Mouse (Mus musculus) MEL-GATA-1-ER (cell line): ENCODE measurements around the gene Miga2.

Experiments used
- DNase-seq: peaks from one replicate; pipeline ENCODE4 v3.0.0-alpha.2; 2012; ENCODE audit warnings: low read depth; ENCODE audit errors: extremely low read depth

The Miga2 gene

DNA sequence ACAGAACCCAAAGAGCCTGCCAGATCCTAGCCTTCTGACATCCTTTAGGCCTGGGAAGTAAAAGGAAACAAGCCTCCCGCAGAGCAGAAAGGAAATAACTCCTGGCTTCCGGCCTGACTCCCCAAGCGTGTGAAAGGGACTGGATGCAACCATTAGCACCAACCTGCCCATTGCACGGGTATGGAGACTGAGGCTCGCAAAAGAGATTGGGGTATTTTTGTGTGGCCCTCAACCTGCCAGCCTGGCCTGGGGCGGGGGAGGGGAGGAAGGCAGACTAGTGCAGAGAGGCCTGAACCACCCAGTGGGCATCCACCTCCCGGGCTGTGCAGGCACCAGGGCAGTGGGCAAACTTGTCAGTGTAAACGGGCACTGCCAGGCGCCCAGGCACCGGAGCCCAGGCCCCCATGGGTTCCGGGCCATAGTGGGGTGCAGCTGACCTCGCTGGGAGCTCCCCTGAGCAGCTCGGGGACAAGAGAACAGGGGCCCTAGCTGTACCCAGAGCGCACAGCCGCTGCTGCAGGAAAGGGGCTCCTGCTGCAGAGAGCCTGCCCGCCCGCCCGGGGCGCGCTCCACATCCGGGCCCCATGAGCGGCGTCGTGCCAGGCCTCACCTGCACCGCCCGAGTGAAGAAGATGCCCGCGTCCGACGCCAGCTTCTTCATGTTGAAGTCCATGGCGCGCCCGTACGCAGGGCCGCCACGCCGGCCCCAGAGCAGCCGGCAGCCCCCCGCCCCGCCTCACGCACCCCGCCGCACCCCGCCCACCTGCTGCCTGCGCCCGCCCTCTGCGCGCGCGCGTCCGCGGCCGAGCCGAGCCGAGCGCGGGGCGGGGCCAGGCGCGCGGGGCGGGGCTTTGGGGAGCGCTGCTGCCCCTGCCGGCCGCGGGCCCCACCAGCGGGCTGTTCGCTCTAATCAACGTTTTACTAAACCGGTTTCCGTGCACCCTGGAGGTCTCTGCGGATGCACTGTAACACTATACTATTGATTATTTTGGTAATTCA lies 5.2 kb upstream of the Miga2 start, which contains the start of gene Sh3glb2:
Gene Sh3glb2, minus strand, starts transcription at position 805 of the 999 bp plus-strand sequence.
- no peak for DNase-seq

DNA sequence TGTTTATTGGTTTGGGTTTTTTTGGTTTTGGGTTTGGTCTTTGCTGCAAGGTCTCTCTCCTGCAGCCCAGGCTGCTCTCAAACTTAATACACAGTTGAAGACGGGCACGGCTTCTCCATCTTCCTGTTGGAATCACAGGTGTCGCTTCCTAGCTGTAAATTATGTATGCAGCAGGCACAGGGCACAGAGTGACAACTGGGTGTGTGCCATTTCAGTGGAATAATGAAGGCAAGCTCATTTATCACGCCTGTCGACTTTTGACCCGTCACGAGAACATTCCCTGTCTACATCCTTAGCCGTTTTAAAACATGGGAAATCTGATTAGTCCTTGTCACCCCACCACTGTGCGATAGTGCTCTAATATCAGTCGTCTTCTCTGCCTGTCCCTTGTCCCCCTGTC lies 3.4 kb upstream of the Miga2 start:
- DNase-seq: no peak

GRCm38 (mm10) chr2:30362865-30363264 lies 1.2 kb upstream of the Miga2 start:
- DNase-seq: no peak

DNA sequence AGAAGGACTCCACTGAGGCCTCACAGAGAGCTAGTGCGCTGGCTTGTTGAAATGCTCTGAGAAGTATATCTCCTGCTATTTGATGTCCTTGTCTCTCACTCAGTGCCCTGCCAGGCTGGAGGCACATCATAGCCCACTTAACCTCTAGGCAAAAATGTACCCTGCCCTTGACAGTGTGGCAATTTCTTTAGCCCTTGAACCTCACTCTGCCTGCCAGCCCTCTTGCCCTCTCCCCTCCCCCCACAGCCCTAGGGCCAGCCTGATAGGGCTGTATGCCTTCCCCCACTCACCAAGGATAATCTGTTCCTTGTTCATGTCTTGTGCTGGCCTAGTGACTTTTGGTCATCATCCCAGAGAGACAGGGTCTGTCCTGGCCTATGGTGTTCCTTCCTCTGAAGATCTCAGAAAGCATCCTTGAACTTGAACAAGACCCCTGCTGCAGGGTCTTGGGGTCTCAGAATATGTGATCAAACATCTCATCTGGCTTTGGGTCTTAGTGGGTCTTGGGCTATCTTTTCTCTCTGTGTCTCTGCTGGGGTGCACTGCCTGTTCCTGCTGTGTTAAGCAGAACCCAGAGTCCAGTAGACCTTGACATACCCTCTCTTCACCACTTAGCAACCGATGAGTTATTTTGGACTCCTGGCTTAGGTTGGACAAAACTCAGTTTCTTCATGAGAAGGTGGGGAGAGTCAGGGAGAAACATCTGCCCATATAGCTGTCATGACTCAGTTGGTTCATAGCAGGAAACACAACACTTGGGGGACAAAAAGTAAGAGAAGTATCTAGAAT lies 1.4 kb downstream of the Miga2 start:
- DNase-seq: no peak

- no peak for DNase-seq
Measured at GRCm38 (mm10) chr2:30366203-30366602, 2.2 kb downstream of the Miga2 start.

- DNase-seq: no peak
Measured at GRCm38 (mm10) chr2:30371544-30371943, 7.5 kb downstream of the Miga2 start.

GRCm38 (mm10) chr2:30372726-30373125 lies 8.7 kb downstream of the Miga2 start:
- DNase-seq: no peak

DNA sequence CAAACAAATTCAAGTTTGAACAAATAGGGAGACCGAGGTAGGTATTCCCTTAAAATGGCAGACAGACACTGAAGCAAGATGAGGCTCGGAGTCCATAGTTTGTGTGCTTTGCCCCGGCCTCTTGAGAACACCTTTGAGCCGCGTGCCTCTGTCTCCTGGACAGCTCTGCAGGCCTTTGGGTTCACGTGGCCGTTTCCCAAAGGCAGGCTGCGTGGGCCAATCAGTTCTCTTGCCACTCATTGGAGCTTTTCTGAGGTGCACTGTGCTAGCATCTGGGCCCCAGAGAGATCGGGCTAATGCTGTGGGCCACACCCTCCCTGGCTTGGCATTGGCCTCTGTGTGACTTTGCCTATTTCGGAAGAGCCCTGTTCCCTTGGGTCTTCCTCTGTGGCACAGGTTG lies 11.9 kb downstream of the Miga2 start:
- no peak for DNase-seq

- DNase-seq: no peak
Measured at GRCm38 (mm10) chr2:30377721-30378120, 13.7 kb downstream of the Miga2 start.

- no peak for DNase-seq
Measured at GRCm38 (mm10) chr2:30379307-30379706, 15.3 kb downstream of the Miga2 start.

DNA sequence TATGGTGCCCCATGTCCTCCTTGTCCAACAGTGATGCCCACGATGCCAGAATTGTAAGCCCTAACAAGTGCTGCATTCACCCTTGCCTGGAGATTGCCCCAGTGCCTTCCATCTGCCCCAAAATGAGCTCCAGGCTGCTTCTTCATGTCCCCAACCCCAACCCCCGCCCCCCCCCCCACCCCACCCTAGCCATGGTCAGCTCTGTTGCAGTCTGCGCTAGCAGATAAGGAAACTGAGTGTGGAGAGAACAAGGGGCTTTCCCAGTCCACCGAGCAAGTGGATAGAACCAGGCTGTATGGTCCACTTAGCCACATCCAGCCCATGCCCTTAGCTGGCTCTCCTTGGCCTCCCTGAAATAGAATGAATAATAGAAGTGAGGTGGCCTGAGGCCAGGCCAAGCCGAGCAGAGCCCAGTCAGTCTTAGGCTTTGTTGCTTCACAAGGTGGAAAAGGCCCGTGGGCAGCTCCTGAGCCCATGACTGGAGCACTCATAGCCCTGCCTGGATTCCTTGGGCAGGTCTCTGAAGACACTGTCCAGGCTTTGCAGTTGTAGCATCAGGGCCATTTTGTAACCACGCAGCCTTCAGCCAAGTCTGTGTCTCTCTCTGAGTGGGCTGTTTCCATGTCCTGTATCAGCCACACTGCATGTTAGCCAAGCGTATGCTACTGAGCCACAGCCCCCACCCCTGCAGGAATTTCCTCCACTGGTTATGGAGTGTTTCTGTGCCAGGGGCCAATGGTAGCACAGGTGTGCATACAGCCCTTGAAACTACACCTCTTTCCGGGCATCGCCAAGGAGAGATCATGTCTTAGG lies 16.7 kb downstream of the Miga2 start:
- DNase-seq: no peak

- DNase-seq: no peak
Measured at GRCm38 (mm10) chr2:30381377-30381725, 17.3 kb downstream of the Miga2 start.

GRCm38 (mm10) chr2:30384814-30385213 lies 20.8 kb downstream of the Miga2 start:
- no peak for DNase-seq

DNA sequence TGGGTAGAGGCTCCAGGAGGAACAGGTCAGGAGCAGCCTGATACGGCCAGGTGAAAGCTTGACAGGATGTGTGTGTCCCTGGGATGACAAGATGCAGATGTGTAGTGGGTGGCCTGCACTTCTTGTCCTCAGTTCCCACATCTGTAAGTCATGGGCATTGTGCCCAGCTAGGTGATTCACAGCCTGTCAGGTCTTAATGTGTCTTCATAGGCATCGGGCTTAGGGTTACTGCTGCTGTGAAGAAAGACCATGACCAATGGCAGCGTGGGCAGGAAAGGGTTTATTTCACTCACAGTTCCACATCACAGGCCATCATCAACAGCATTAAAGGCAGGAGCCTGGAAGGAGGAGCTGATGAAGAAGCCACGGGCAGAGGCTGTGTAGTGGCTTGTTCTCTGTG lies 21.6 kb downstream of the Miga2 start:
- DNase-seq: no peak

DNA sequence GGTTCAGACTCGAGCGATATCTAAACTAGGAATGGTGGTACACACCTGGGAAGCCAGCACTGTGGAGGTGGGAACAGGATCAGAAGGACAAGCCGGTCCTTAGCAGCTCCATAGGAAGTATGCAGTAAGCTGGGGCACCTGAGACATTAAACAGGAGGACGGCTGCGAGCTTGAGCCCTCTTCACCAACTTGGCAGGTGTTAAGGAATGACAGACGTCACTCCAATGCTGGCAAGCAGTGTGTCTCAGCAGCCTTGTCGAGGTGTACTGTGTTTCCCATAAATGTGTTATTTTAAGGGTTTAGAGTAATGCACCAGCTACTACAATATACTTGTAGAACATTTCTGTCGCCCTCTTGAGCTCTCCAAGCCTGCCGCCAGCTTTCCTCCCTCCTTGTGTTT lies 22.9 kb downstream of the Miga2 start:
- no peak for DNase-seq

DNA sequence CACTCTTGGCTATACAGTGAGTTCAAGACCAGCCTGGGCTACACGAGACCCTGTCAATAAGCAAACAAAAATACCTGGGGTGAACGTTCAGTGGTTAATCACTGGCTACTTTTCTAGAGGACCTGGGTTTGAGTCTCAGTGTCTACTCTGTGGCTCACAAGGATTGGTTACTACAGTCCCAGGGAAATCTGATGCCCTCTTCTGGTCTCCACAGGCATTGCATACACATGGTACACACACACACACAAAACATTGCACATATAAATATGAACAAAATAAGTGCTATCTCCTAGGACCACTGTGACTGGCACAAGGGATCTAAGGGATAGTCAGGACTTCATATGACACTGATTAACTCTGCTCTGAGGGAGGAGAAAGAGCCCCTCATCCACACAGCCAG lies 25.0 kb downstream of the Miga2 start:
- DNase-seq: no peak

GRCm38 (mm10) chr2:30392114-30392576 lies 28.1 kb downstream of the Miga2 start, which contains the start of gene Dolpp1:
TSS of gene Dolpp1 (plus strand) at chr2:30392254.
- DNase-seq: peak; percentile 99

DNA sequence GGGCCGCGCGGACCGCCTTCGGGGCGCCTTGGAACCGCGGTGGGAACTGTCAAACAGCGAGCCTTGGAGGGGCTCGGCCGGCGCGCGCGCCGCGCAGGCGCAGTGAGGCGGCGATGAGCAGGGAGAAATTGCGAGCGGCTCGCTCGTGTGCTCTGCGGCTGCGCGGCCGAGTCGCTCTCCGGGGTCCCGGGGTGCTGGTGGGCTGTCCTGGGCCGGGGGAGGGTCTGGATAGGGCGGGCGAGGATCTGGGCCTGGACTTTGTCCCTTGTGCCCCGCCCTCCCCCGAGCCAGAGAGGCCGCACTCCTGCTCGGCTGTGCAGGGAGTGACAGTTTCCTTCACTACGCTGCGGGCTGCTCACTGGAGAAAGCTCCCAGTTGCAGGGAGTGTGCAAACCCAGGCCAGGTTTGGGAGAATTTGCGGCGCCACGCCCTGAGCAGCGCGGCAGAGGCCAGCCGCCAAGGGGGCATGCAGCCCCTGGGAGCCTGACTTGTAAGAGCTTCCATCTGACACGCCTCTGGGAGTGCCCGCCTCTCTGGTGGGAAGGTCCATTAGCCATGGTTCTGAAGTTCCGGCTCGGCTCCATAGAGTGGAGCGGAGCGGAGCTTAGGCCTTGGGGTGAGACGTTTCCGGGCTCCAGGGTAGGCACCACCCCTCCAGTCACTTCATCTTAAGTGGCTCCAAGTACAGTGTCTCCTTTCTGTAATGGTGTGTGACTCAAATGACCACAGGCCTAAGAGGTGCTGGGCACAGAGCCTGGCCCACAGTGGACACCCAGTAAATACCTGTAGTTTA lies 28.7 kb downstream of the Miga2 start:
- peak; percentile 32 for DNase-seq

DNA sequence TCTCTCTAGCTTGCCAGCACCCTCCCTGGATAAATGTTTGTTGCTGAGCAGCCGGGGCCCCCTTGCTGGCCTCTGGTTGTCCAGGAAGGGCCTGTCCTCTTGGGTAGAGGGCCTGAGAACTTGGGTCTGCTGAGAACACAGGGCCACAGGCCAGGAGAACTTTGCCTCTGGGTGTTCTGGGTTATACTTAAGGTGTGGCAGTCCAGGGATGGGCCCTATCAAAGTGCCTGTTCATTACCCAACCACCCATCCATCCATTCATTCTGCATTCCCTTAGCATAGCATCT lies 29.3 kb downstream of the Miga2 start:
- no peak for DNase-seq

GRCm38 (mm10) chr2:30395757-30396156 lies 31.7 kb downstream of the Miga2 start:
- no peak for DNase-seq

DNA sequence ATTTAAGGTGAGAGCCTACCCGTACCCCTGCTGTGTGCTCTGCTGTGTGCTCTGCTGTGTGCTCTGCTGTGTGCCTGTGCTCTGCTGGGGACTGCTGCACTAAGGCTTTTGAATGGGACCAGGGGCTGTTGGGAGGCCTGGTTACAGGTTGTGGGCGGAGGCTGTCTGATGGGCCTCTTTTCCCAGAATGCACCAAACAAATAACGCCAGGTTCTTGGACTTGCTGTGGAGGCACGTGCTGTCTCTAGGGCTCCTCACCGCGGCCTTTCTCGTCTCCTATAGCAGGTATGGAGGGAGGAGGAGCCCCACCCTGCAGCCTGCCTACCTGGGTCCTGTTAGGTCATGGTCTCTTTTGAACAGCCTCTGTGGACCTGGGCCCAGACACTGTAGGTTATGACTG lies 32.2 kb downstream of the Miga2 start:
- no peak for DNase-seq
